Mouse (Mus musculus): ENCODE results near the gene Cbx5. TPM values are rescaled to one million over a fixed set of nuclear protein-coding genes. Genes with fewer than 3 reads are reported as not detected.

Cbx5 gene
- total RNA-seq, 1 experiment from 2014 or later: 25.5 TPM

GRCm38 (mm10) chr15:103156890-103157289, 82.7 kb downstream of the Cbx5 start:
- no peak for ATAC-seq (ENCODE audit: extremely low read depth, insufficient number of reproducible peaks, low FRiP score, poor library complexity, severe bottlenecking)

GRCm38 (mm10) chr15:103155366-103156321, 84.0 kb downstream of the Cbx5 start:
- ATAC-seq (ENCODE audit: extremely low read depth, insufficient number of reproducible peaks, low FRiP score, poor library complexity, severe bottlenecking): no peak

DNA sequence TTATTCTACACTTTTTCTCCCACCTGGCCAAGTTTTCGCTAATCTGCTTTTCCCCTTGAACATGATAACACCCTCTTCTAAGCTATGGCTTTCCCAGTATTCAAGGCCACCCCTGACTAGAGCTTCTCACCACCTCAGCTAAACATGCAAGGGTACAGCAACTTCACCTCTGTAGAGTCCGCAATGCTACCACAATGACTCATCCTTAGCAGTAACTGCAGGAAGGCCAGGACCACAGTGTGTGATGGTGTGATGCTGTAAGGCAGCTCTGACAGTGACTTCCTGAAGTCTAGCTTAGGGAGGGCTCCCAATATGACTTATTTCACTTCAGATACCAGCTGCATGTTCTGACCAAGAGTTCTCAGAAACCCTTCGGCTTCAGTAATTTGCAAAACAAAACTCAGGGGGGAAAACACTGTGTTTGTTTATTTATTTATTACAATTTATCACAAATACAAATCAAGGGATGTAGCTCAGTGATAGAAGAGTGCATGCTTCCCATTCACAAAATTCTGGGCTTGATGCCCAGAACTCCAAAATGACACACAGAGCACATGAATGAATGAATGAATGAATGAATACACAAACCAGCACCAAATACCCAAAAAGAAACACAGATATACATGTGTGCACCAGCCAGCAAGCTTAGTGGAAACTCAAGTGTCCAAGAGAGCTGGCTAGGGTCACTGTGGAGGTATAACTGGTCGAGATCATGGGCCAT, 86.6 kb downstream of the Cbx5 start:
- ATAC-seq (ENCODE audit: extremely low read depth, insufficient number of reproducible peaks, low FRiP score, poor library complexity, severe bottlenecking): no peak

- no peak for ATAC-seq (ENCODE audit: extremely low read depth, insufficient number of reproducible peaks, low FRiP score, poor library complexity, severe bottlenecking)
These were observed 87.2 kb downstream of the Cbx5 start for GRCm38 (mm10) chr15:103152371-103152770.

- no peak for ATAC-seq (ENCODE audit: extremely low read depth, insufficient number of reproducible peaks, low FRiP score, poor library complexity, severe bottlenecking)
These were observed 91.8 kb downstream of the Cbx5 start for GRCm38 (mm10) chr15:103147779-103148178.

- no peak for ATAC-seq (ENCODE audit: extremely low read depth, insufficient number of reproducible peaks, low FRiP score, poor library complexity, severe bottlenecking)
These were observed 92.3 kb downstream of the Cbx5 start for GRCm38 (mm10) chr15:103147422-103147690.

GRCm38 (mm10) chr15:103146627-103147421, 92.8 kb downstream of the Cbx5 start:
- ATAC-seq (ENCODE audit: extremely low read depth, insufficient number of reproducible peaks, low FRiP score, poor library complexity, severe bottlenecking): no peak

GRCm38 (mm10) chr15:103145635-103146299, 93.8 kb downstream of the Cbx5 start:
- ATAC-seq (ENCODE audit: extremely low read depth, insufficient number of reproducible peaks, low FRiP score, poor library complexity, severe bottlenecking): no peak

GRCm38 (mm10) chr15:103144176-103144575, 95.4 kb downstream of the Cbx5 start:
- no peak for ATAC-seq (ENCODE audit: extremely low read depth, insufficient number of reproducible peaks, low FRiP score, poor library complexity, severe bottlenecking)

Other genes starting within 250 kb of the Cbx5 start
- not detected in 2 replicates for gene Hoxc8, start 249.2 kb downstream of the Cbx5 start, total RNA-seq (2017)
- gene Hoxc6, start 241.6 kb downstream of the Cbx5 start, total RNA-seq (2017): not detected in 2 replicates
- gene Hoxc4, start 220.9 kb downstream of the Cbx5 start, total RNA-seq (2017): not detected in 2 replicates
- 5.5 and 8.1 TPM in 2 replicates for gene Smug1, start 72.7 kb downstream of the Cbx5 start, total RNA-seq (2017)
- 345 and 352 TPM in 2 replicates for gene Hnrnpa1, start 616 bp upstream of the Cbx5 start, total RNA-seq (2017)
- 195 and 199 TPM in 2 replicates for gene Nfe2, start 18.6 kb upstream of the Cbx5 start, total RNA-seq (2017)
- 47.4 and 48.1 TPM in 2 replicates for gene Copz1, start 32.9 kb upstream of the Cbx5 start, total RNA-seq (2017)
- 0.49 TPM in 1 of 2 replicates, not detected in the other for gene Gpr84, start 70.8 kb upstream of the Cbx5 start, total RNA-seq (2017)
- gene Zfp385a, start 100.3 kb upstream of the Cbx5 start, total RNA-seq (2017): 1.9 and 3.1 TPM in 2 replicates
- gene Itga5, start 126.9 kb upstream of the Cbx5 start, total RNA-seq (2017): 11.8 and 15.2 TPM in 2 replicates
- gene Gtsf1, start 190.7 kb upstream of the Cbx5 start, total RNA-seq (2017): 1.1 TPM in 1 of 2 replicates, not detected in the other
- gene Gtsf2, start 208.7 kb upstream of the Cbx5 start, total RNA-seq (2017): not detected in 2 replicates
- 360 and 385 TPM in 2 replicates for gene Nckap1l, start 214.0 kb upstream of the Cbx5 start, total RNA-seq (2017)